Mouse (Mus musculus): Measurements from ENCODE around the gene Lce1h. TPM values are rescaled to one million over a fixed set of nuclear protein-coding genes. Genes with fewer than 3 reads are reported as not detected.

The Lce1h gene
- polyA plus RNA-seq (2011; ENCODE audit: insufficient read length, low read depth, missing spikeins) = not detected in 2 replicates

DNA sequence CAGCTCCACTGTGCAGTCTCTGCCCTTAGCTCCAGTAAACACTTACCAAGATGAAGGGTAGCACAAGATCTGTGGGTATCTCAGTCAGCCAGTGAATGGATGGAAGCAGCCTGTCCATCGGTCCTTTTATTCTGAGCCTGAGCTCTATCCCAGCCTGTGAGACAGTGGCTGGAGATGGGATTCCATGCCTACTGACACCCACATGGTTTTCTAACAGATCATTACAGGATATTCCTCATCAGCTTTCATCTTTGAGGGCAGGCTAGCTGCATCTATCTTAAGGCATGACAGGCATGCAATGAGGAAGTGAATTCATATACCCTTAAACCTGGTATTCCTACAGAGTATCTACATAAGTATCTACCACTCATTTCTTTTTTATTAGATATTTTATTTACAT is at the start of gene Lce1h:
Gene Lce1h (minus strand): TSS at position 101 of the 400 bp plus-strand sequence.
- H3K27ac ChIP-seq (ENCODE audit: insufficient read depth, low read length) = no peak within 1 kb of the TSS
- H3K4me3 ChIP-seq (ENCODE audit: insufficient read depth, low read length) = no peak within 1 kb of the TSS
- TF ChIP-seq CTCF (IDR thresholded peaks at IDR 0.05; ENCODE audit: borderline replicate concordance, insufficient read depth, low read length) (no peak), POLR2A (IDR thresholded peaks at IDR 0.05; ENCODE audit: low read depth, low read length) (no peak)
- H3K4me1 ChIP-seq (ENCODE audit: control insufficient read depth, insufficient read depth, low read length) = no peaks in the 10 kb centered on the region

DNA sequence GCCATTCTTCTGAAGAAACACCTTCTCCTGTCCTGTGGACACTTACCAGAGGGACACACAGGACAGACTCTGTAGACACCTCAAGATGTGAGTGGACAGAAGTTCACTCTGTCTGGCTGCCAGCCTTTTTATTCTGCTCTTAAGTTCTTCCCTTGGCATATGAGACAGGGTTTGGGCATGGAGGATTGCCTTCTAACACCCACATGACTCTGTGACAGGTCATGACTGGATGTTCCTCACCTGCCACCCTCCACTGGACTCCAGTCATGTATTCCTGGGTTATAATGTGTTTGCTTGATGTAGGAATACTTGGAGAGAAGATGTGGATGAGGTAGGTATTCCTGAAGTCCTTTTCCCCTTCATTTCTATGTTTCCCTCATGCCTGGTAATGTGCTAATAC is 42.9 kb upstream of the Lce1h start, which contains the start of gene Lce1k:
Gene Lce1k (minus strand): TSS at position 101 of the 400 bp plus-strand sequence.
- no peaks in the 10 kb centered on the region for H3K4me1 ChIP-seq (ENCODE audit: control insufficient read depth, insufficient read depth, low read length)
- TF ChIP-seq CTCF (IDR thresholded peaks at IDR 0.05; ENCODE audit: borderline replicate concordance, insufficient read depth, low read length) = no peak
- TF ChIP-seq POLR2A (IDR thresholded peaks at IDR 0.05; ENCODE audit: low read depth, low read length) = no peak
- H3K27ac ChIP-seq (ENCODE audit: insufficient read depth, low read length) = no peak within 1 kb of the TSS
- H3K4me3 ChIP-seq (ENCODE audit: insufficient read depth, low read length) = no peak within 1 kb of the TSS

DNA sequence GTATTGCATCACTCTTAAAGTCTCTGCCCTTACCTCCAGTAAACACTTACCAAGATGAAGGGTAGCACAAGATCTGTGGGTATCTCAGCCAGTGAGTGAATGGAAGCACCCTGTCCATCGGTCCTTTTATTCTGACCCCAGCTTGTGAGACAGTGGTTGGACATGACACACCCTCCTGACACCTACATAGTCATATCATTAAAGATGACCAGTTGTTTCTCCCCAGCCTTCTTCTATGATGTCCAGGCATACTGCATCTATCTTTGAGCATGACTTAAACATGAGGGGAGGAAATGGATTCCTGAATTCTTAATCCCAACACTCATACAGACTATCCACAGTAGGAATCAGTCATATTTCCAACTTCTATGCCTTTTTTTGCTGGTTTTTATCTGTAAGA is 25.5 kb upstream of the Lce1h start, which contains the start of gene Lce1j:
Gene Lce1j (minus strand): TSS at position 101 of the 400 bp plus-strand sequence.
- TF ChIP-seq POLR2A (IDR thresholded peaks at IDR 0.05; ENCODE audit: low read depth, low read length) (no peak), CTCF (IDR thresholded peaks at IDR 0.05; ENCODE audit: borderline replicate concordance, insufficient read depth, low read length) (no peak)
- no peak within 1 kb of the TSS for H3K4me3 ChIP-seq (ENCODE audit: insufficient read depth, low read length)
- H3K4me1 ChIP-seq (ENCODE audit: control insufficient read depth, insufficient read depth, low read length) = no peaks in the 10 kb centered on the region
- no peak within 1 kb of the TSS for H3K27ac ChIP-seq (ENCODE audit: insufficient read depth, low read length)

DNA sequence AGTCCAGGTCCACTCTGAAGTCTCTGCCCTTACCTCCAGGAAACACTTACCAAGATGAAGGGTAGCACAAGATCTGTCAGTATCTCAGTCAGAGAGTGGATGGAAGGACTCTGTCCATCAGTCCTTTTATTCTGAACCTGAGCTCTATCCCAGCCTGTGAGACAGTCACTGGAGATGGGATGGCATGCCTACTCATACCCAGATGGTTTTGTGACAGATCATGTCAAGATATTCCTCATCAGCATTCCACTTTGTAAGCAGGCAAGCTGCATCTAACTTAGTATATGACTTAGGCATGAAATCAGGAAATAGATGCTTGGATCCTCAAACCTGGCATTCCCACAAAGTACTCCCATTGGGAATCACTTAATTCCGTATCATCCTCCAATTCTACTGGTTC is 13.9 kb upstream of the Lce1h start, which contains the start of gene Lce1i:
Gene Lce1i (minus strand): TSS at position 101 of the 400 bp plus-strand sequence.
- TF ChIP-seq CTCF (IDR thresholded peaks at IDR 0.05; ENCODE audit: borderline replicate concordance, insufficient read depth, low read length) = no peak
- TF ChIP-seq POLR2A (IDR thresholded peaks at IDR 0.05; ENCODE audit: low read depth, low read length) = no peak
- no peak within 1 kb of the TSS for H3K27ac ChIP-seq (ENCODE audit: insufficient read depth, low read length)
- H3K4me3 ChIP-seq (ENCODE audit: insufficient read depth, low read length) = no peak within 1 kb of the TSS
- no peaks in the 10 kb centered on the region for H3K4me1 ChIP-seq (ENCODE audit: control insufficient read depth, insufficient read depth, low read length)

DNA sequence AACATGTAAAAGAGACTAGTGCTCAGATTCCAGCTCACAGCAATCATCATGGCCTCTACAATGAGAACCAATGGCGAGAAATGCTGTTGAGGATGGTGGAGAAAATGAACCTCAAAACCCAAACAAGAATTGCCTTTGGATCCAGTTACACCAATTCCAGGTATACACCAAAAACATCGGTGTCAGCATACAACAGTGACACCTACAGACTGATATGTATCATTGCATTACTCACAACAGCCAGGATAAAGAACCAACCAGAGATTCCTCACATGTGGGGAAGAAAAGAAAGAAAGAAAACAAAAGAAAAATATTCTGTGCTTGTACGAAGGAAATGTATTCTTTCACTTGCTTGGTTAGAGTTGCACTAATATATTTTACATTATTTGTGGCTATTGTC is 6.7 kb upstream of the Lce1h start:
- no peaks in the 10 kb centered on the region for H3K4me1 ChIP-seq (ENCODE audit: control insufficient read depth, insufficient read depth, low read length)
- H3K27ac ChIP-seq (ENCODE audit: insufficient read depth, low read length) = no peak overlapping the region
- H3K4me3 ChIP-seq (ENCODE audit: insufficient read depth, low read length) = no peak overlapping the region
- TF ChIP-seq CTCF (IDR thresholded peaks at IDR 0.05; ENCODE audit: borderline replicate concordance, insufficient read depth, low read length) (no peak), POLR2A (IDR thresholded peaks at IDR 0.05; ENCODE audit: low read depth, low read length) (no peak)

DNA sequence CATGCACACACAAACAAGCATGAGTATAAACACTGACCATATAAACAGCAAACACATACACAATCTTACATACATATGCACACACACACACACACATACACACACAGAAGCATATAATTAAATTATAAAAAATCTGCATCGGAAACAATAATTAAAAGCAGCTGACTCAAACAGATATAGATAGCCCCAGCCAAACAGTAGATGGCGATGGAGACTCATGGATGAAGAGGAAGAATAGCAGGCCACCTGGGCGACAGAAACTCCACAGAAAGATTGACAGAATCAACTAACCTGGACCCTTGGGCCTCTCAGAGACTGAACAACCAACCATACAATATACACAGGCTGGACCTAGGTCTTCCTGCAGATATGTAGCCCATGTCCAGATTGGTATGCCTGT is 11.7 kb downstream of the Lce1h start:
- H3K4me1 ChIP-seq (ENCODE audit: control insufficient read depth, insufficient read depth, low read length) = no peaks in the 10 kb centered on the region
- no peak for TF ChIP-seq CTCF (IDR thresholded peaks at IDR 0.05; ENCODE audit: borderline replicate concordance, insufficient read depth, low read length)
- no peak for TF ChIP-seq POLR2A (IDR thresholded peaks at IDR 0.05; ENCODE audit: low read depth, low read length)
- no peak overlapping the region for H3K4me3 ChIP-seq (ENCODE audit: insufficient read depth, low read length)

DNA sequence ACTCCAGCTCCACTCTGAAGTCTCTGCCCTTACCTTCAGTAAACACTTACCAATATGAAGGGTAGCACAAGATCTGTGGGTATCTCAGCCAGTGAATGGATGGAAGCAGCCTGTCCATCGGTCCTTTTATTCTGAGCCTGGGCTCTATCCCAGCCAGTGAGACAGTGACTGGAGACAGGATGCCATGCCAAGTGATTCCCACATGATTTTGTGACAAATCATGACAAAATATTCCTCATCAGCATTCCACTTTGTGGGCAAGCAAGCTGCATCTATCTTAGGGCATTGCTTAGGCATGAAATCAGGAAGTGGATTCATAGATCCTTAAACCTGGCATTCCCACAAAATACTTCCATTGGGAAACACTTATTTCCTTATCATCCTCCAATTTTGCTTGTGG is 12.6 kb downstream of the Lce1h start, which contains the start of gene Lce1g:
Gene Lce1g (minus strand): TSS at position 101 of the 400 bp plus-strand sequence.
- no peak within 1 kb of the TSS for H3K27ac ChIP-seq (ENCODE audit: insufficient read depth, low read length)
- H3K4me3 ChIP-seq (ENCODE audit: insufficient read depth, low read length) = no peak within 1 kb of the TSS
- TF ChIP-seq POLR2A (IDR thresholded peaks at IDR 0.05; ENCODE audit: low read depth, low read length) (no peak), CTCF (IDR thresholded peaks at IDR 0.05; ENCODE audit: borderline replicate concordance, insufficient read depth, low read length) (no peak)
- no peaks in the 10 kb centered on the region for H3K4me1 ChIP-seq (ENCODE audit: control insufficient read depth, insufficient read depth, low read length)

More for the DNA sequence above, 11.7 kb downstream of the Lce1h start:
- H3K27ac ChIP-seq (ENCODE audit: insufficient read depth, low read length) = no peak overlapping the region

DNA sequence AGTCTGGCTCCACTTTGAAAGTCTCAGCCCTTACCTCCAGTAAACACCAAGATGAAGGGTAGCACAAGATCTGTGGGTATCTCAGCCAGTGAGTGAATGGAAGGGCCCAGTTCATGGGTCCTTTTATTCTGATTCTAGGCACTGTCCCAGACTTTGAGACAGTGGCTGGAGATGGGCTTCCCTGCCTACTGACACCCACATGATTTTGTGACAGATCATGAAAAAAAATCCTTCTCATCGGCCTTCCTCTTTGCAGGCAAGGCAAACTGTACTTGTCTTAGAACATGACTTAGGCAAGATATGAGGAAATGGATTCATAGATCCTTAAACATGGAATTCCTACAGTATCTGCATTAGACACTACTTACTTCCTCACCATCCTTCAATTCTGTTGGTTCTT is 25.9 kb downstream of the Lce1h start, which contains the start of gene Gm38119:
Gene Gm38119 (minus strand): TSS at position 101 of the 400 bp plus-strand sequence.
- Histone ChIP-seq H3K4me1 (ENCODE audit: control insufficient read depth, insufficient read depth, low read length) (no peaks in the 10 kb centered on the region), H3K27ac (ENCODE audit: insufficient read depth, low read length) (no peak within 1 kb of the TSS), H3K4me3 (ENCODE audit: insufficient read depth, low read length) (no peak within 1 kb of the TSS)
- TF ChIP-seq CTCF (IDR thresholded peaks at IDR 0.05; ENCODE audit: borderline replicate concordance, insufficient read depth, low read length) (no peak), POLR2A (IDR thresholded peaks at IDR 0.05; ENCODE audit: low read depth, low read length) (no peak)

DNA sequence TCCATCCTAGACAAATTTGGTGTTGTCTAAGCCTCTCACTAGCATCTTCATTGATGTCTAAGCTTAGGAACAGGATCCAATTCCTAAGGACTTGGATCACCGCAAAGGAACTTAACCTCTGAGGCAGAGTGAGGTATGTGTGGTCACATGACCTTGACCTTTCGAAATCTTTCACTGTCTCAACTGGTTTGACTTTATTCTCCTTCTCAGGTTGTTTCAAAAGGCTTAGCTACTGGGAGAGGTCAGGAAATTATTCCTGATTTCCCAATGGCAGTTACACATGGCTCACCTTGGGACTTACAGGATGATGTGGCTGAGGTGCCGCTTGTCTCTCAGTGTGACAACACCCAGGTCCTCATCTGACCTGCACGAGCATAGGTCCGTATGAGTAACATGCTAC is 42.2 kb downstream of the Lce1h start:
- no peaks in the 10 kb centered on the region for H3K4me1 ChIP-seq (ENCODE audit: control insufficient read depth, insufficient read depth, low read length)
- TF ChIP-seq POLR2A (IDR thresholded peaks at IDR 0.05; ENCODE audit: low read depth, low read length) = no peak
- TF ChIP-seq CTCF (IDR thresholded peaks at IDR 0.05; ENCODE audit: borderline replicate concordance, insufficient read depth, low read length) = no peak
- H3K4me3 ChIP-seq (ENCODE audit: insufficient read depth, low read length) = no peak overlapping the region
- H3K27ac ChIP-seq (ENCODE audit: insufficient read depth, low read length) = no peak overlapping the region

DNA sequence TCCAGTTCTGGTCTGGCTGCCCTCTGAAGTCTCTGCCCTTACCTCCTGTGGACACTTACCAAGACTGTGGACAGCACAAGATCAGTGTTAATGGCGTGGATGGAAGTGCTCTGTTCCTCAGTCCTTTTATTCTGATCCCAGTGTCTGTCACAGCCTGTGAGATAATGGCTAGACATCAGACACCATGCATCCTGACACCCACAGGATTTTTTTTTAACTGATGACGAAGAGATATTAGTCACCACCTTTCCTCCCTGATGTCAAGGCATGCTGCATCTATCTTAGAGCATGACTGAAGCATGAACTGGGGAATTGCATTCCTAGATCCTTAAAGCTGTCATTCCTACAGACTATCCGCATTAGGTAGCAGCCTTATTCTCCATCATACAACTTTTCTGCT is 44.6 kb downstream of the Lce1h start, which contains the start of gene Lce1f:
Gene Lce1f (minus strand): TSS at position 101 of the 400 bp plus-strand sequence.
- H3K4me3 ChIP-seq (ENCODE audit: insufficient read depth, low read length) = no peak within 1 kb of the TSS
- H3K4me1 ChIP-seq (ENCODE audit: control insufficient read depth, insufficient read depth, low read length) = no peaks in the 10 kb centered on the region
- TF ChIP-seq POLR2A (IDR thresholded peaks at IDR 0.05; ENCODE audit: low read depth, low read length) (no peak), CTCF (IDR thresholded peaks at IDR 0.05; ENCODE audit: borderline replicate concordance, insufficient read depth, low read length) (no peak)
- H3K27ac ChIP-seq (ENCODE audit: insufficient read depth, low read length) = no peak within 1 kb of the TSS

Data from embryonic fibroblast, embryonic 13.5 days (primary cell).